Mouse (Mus musculus): Measurements from ENCODE around the gene Tmem234.

Gene Tmem234

GRCm38 (mm10) chr4:129578466-129578865 is 22.0 kb upstream of the Tmem234 start, which contains the start of gene Fam167b:
Gene Fam167b, minus strand, starts transcription at chr4:129578549.
- DNase-seq (ENCODE audit: low read depth, low spot score), result no peak

- no peak for DNase-seq (ENCODE audit: low read depth, low spot score)
Measured at GRCm38 (mm10) chr4:129580347-129580746, 20.1 kb upstream of the Tmem234 start.

- DNase-seq (ENCODE audit: low read depth, low spot score), result no peak
Measured at GRCm38 (mm10) chr4:129582251-129582650, 18.2 kb upstream of the Tmem234 start.

DNA sequence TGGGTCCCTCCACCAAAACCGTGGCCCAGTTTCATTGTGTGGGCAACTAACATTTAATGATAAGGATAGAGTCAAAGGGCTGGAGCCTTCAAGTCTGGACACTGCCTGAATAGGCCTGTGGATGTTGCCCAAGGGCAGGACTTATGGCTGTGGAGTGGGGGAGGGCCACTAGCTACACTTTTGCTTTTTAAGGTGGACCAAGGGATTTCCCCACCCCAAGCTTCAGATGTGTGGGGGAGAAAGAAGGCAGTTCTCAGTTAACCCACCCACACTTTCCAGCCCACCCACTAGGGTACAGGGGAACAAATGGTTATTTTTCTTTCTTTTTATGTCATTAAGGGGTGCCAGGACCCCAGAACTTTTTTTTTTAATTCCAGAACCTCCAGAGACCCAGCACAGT is 16.1 kb upstream of the Tmem234 start:
- no peak for DNase-seq (ENCODE audit: low read depth, low spot score)

- peak; percentile 61 for DNase-seq (ENCODE audit: low read depth, low spot score)
Measured at GRCm38 (mm10) chr4:129584884-129585608, 15.4 kb upstream of the Tmem234 start.

- DNase-seq (ENCODE audit: low read depth, low spot score), result no peak
Measured at GRCm38 (mm10) chr4:129585773-129586172, 14.7 kb upstream of the Tmem234 start.

GRCm38 (mm10) chr4:129586943-129587342 is 13.5 kb upstream of the Tmem234 start:
- no peak for DNase-seq (ENCODE audit: low read depth, low spot score)

DNA sequence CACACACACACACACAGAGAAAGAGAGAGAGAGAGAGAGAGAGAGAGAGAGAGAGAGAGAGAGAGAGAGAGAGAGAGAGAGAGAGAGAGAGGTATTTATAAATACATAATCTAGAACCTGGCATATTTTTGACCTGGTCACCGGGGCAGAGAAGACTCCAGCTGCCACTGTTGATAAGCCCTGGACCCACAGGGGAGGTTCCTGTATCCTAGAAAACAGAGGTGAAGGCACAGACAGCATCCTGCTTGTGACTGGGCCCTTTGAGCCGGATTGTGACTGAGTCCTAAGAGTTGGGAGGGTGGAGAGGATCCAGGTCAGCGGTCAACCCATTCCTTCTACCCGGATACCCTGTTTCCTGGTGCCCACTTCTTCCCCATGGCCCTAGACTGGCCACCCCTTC is 11.6 kb upstream of the Tmem234 start:
- no peak for DNase-seq (ENCODE audit: low read depth, low spot score)

GRCm38 (mm10) chr4:129608426-129609025 is 8.1 kb downstream of the Tmem234 start:
- DNase-seq (ENCODE audit: low read depth, low spot score), result peak; percentile 76

DNA sequence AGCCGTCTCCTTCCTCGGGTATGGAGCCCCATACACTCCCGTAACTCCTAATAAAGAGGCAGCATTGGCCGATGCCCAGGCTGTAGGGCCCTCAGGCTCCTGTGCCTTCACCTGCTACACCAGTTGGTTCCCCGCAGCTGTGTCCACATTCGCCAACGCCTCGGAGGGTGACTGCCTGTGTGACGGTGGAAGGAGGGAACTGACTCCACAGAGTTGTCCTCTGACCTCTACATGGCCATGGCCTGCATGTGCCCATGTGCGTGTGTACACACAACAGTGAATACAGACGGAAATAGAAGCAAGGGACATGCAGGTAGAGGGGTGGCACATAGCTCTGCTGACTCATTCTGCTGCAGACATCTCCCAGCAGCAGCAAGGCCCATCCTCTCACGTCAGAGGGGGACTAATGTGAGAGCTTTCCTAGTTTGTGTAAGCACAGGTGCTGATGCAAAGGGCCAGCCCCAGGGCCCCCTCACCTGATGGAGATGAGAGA is 8.7 kb downstream of the Tmem234 start:
- no peak for DNase-seq (ENCODE audit: low read depth, low spot score)

GRCm38 (mm10) chr4:129610026-129610425 is 9.6 kb downstream of the Tmem234 start:
- no peak for DNase-seq (ENCODE audit: low read depth, low spot score)

- DNase-seq (ENCODE audit: low read depth, low spot score), result no peak
Measured at GRCm38 (mm10) chr4:129610472-129610871, 10.0 kb downstream of the Tmem234 start.

DNA sequence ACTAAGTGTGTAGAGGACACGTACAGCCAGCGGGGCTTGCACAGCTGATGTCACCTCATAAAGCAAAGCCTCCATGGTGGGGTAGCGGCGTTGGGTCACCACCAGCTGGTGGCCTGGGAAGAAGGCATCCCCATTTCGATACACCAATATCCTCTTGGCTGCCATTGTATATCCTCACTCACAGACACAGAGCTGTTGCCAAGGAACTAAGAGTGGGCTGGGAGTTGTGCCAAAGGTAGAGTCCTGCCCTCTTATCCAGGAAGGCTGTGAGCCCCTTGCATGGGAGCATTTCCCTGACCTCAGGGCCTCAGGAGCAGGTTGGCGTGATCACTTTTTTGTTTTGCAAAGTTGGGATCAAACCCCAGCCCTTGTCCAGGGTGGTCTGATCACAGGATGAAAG is 13.6 kb downstream of the Tmem234 start, which contains the start of gene Dcdc2b:
Gene Dcdc2b (minus strand): TSS at position 165 of the 400 bp plus-strand sequence.
- DNase-seq (ENCODE audit: low read depth, low spot score), result no peak

DNA sequence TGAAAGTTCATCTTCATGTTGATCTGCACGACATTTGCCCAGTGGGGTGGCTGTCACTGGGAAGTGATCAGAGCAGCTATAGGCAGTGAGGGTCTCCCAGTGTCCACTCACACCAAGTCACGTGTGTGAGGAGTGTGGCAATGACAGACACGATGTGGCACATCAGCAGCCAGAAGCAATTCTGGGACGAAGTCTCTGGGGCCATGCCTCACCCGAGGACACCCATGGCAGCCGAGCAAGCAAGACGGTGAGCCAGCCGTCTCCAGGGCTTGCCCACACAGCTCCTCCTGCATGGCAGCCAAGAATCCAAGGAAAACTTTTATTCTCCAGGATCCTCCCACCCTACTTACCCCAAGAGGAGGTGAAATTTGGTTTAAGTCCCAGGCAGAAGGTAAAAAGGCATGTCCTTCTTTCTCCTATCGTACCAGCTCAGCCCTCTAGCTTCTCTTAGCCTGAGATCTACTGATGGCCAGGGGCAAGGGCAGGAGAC is 15.4 kb downstream of the Tmem234 start:
- DNase-seq (ENCODE audit: low read depth, low spot score), result no peak

- DNase-seq (ENCODE audit: low read depth, low spot score), result no peak
Measured at GRCm38 (mm10) chr4:129616631-129617030, 16.2 kb downstream of the Tmem234 start.

DNA sequence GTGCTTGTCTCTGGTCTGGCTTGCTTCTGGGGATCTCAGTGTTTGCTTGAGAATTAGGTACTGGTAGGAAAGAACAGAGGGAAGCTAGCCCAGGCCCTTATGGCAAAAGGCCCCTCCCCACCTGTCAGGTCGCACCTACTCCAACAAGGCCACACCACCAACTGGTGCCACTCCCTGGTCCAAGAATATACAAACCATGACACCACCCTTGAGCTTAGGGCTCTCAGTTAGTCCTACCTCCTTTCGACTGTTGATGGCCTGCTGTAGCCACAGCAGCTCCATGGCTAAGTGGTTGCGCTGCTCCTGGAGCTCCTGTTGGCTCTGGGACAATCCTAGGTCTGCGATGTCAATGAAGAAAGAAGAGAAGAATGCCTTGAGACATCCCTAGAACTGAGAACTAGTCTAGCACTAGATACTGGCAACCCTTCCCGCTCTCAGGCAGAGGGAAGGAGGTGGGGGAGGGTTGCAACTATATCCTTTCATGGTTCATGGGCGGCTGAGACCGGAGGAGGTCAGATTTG is 16.7 kb downstream of the Tmem234 start:
- DNase-seq (ENCODE audit: low read depth, low spot score), result no peak

GRCm38 (mm10) chr4:129618031-129618430 is 17.6 kb downstream of the Tmem234 start:
- no peak for DNase-seq (ENCODE audit: low read depth, low spot score)

GRCm38 (mm10) chr4:129618786-129619691 is 18.6 kb downstream of the Tmem234 start, which contains the start of gene Iqcc:
Gene Iqcc, minus strand, starts transcription at chr4:129619099.
- DNase-seq (ENCODE audit: low read depth, low spot score), result peak; percentile 86

DNA sequence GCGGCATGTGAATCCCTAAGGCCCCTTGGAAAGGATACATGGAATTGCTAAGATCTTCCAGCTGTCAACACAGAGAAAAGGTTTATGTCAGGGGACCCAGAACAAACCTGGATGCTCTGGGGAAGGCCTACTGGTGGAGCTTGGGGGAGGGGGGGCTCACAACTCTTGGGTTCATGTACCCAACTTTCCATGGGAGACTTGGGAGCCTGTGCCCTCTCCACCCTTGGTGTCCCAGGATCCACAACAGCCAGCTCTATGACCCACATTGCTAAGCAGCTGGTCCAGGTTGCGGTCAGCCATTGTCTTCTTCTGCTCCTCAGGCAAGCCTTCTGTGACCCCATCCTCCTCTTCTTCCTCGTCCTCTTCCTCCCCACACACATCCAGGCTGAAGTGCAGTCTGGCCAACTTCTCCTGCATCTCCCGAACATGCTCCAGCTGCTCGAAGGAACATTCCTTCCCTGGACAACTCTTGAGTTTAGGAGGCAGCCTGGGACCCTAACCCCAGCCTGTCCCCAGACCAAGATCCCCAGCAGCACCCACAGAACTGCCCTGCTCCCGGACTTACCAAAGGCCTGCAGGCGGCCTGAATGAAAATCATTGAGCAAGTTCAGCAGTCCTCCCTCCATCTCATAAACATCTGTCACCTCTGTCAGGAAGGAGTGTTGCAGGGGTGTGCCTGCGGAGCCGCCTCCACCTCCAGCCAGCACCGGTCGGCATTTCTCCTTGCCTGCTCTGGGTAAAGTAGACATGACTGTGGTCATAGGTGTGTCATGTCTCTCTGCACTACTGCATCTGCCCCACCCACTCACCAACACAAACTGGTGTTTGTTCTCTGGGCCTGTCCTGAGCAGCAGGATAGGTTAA is 20.2 kb downstream of the Tmem234 start:
- no peak for DNase-seq (ENCODE audit: low read depth, low spot score)

GRCm38 (mm10) chr4:129621283-129621841 is 20.9 kb downstream of the Tmem234 start:
- no peak for DNase-seq (ENCODE audit: low read depth, low spot score)

Data from embryo, embryonic 11.5 days (tissue).